Mouse (Mus musculus) myocyte (in vitro differentiated cells): ENCODE measurements around the gene Taf9.

Experiments used
- POLR2A ChIP-seq: IDR thresholded peaks from one replicate; pipeline ENCODE4 v1.6.1; 2011; ENCODE audit warnings: low read depth, mild to moderate bottlenecking, control low read depth, moderate library complexity; ENCODE audit not compliant: insufficient read length
- TCF12 ChIP-seq: IDR thresholded peaks from one replicate; pipeline ENCODE4 v1.6.1; 2011; ENCODE audit warnings: mild to moderate bottlenecking, control low read depth; ENCODE audit not compliant: poor library complexity, insufficient read depth, severe bottlenecking

- TF ChIP-seq POLR2A (no peak), TCF12 (no peak)
These were observed 39.1 kb upstream of the Taf9 start for GRCm38 (mm10) chr13:100612251-100612650.
